Mouse (Mus musculus) neutrophil, adult 83 days (primary cell): ENCODE data around the gene Terb1. TPM values are rescaled to one million over a fixed set of nuclear protein-coding genes. Genes with fewer than 3 reads are reported as not detected.

ENCODE experiments used
- total RNA-seq, 2 experiments: library from RNA; stranded (reverse); gene quantifications; one replicate each; pipeline ENCODE4 v1.2.4; 2023

The Terb1 gene
- total RNA-seq = not detected

DNA sequence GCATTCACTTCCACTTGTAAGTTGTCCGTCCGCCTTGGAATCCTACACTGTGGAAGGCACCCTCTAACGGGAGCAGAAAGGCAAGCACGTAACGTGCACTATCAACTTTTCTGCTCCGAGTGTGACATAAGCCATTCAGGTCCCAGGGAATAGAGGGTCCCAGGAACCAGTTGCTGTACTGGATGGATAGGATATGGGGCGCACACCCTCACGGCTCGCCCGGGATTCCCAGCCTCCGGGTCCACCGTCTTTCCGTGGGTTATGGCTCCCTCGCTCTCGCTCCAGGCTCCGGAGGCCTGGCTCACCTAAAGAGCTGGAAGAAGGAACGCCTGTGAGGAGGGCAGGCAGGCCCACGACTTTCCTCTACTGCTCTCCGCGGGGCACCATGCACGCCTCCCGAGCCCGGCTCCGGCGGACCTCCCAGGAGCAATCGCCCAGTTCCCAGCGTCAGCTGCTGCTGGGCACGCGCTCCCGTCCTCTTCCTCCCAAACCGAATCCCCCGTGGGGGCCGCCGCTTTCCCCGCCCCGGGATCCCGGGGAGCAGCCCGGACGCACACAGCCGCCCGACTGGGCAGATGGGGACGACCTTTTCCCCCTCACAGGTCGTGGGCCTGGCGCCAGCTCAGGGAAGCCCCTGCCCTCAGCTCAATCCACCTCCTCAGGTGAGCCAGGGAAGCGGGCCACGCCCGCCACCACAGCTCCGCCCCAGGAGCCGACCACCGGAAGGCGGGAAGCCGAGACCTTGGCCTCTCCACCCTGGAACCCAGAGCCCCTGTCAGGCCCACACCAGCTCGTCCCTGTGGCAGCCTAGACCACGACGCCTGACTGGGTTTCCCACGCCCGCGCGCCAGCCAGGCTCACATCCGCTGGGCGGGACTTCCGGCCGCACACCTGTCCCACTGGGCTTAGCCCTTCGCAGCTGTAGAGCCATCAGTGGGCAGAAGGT lies at the start of gene Terb1:
TSS of gene Terb1 (minus strand) at position 850 of the 946 bp plus-strand sequence.

GRCm38 (mm10) chr8:104533971-104534778 lies 24.5 kb upstream of the Terb1 start, which contains the start of the genes Nae1 and Car7:
Gene Nae1 (minus strand): TSS chr8:104534637.
Gene Car7 (plus strand): TSS chr8:104534689.

DNA sequence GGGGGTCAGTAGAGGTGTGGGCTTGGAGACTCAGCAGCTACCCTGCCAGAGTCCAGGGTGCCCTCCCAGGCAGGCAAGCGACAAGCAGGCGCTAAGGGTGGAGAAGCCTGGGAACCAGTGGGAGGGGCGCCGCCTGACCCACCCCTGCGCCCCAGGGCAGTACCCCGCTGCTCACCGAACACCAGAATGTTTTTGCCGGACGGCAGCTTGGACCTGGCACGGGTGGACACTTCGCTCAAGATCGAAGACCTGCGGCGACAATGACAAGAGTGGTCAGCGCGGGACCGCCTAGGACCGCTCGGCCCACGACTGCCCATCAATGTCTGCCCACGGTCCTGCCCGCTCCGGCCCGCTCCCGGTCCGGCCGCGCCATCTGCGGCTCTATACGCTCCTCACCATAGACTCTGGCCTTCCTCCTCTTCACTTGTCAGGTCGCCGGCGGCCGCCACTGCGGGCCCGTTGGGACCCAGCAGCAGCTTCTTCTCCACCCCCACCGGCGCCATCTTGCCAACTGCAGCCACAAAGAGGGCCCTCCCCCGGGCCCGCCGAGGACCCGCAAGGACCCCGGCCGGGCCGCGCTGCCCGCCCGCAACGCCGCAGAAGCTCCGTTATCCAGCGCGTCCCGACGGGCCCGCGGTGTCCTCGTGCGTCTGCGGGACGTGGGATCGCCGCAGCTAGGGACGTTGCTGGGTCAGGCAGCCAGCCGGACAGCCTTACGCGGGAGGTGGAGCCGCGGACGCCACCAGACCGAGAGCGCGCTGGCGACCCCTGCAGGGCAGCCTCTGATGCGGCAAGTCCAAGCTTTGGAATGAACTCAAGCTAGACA lies 67.2 kb downstream of the Terb1 start, which contains the start of gene Dync1li2:
TSS of gene Dync1li2 (minus strand) at position 749 of the 826 bp plus-strand sequence.

Other genes with a start within 250 kb of the Terb1 start
- not detected for gene Cmtm2a, start 216.7 kb downstream of the Terb1 start, total RNA-seq
- gene Gm45711, start 199.8 kb downstream of the Terb1 start, total RNA-seq = not detected
- not detected for gene Cmtm1, start 199.8 kb downstream of the Terb1 start, total RNA-seq
- not detected for gene Gm11020, start 188.3 kb downstream of the Terb1 start, total RNA-seq
- not detected for gene Cmtm2b, start 187.7 kb downstream of the Terb1 start, total RNA-seq
- gene Cmtm3, start 170.5 kb downstream of the Terb1 start, total RNA-seq = 10 to 100 TPM; 24.7 to 37.0 TPM
- under 1 TPM; 0.66 to 0.77 TPM for gene Cmtm4, start 114.1 kb downstream of the Terb1 start, total RNA-seq
- gene Dync1li2, start 66.9 kb downstream of the Terb1 start, total RNA-seq = 10 to 100 TPM; 30.2 to 42.7 TPM
- 10 to 100 TPM; 15.4 to 16.9 TPM for gene Nae1, start 24.7 kb upstream of the Terb1 start, total RNA-seq
- under 1 TPM; 0.70 to 0.71 TPM for gene Car7, start 24.8 kb upstream of the Terb1 start, total RNA-seq
- gene Pdp2, start 81.5 kb upstream of the Terb1 start, total RNA-seq = 1 to 10 TPM; 3.4 to 4.0 TPM
- gene Cdh16, start 114.5 kb upstream of the Terb1 start, total RNA-seq = not detected
- 1 to 10 TPM; 1.2 to 1.3 TPM for gene Rrad, start 121.4 kb upstream of the Terb1 start, total RNA-seq
- gene Ciao2b, start 132.1 kb upstream of the Terb1 start, total RNA-seq = 10 to 100 TPM; 17.4 to 17.9 TPM
- not detected for gene Ces2a, start 224.1 kb upstream of the Terb1 start, total RNA-seq